Mouse (Mus musculus) liver, adult 2 months (tissue): ENCODE measurements around the gene Slc30a4. TPM values are rescaled to one million over a fixed set of nuclear protein-coding genes. Genes with fewer than 3 reads are reported as not detected.

Experiments
- DNase-seq: peaks from one replicate; pipeline ENCODE4 v3.0.0-alpha.2; 2011; ENCODE audit warnings: low read depth, low spot score; ENCODE audit errors: extremely low read depth
- H3K27ac ChIP-seq: fragments of 200-500 bp; replicated peaks from 2 replicates; pipeline ENCODE4 v1.5.1; 2012; ENCODE audit warnings: low read depth, mild to moderate bottlenecking, control low read depth, inconsistent platforms, low read length; ENCODE audit not compliant: insufficient read depth
- H3K27me3 ChIP-seq: fragments of 200-500 bp; 2 replicates; pipeline ENCODE4 v1.6.1; 2012; ENCODE audit warnings: mild to moderate bottlenecking, moderate library complexity, low read length, inconsistent platforms; ENCODE audit not compliant: control insufficient read depth, insufficient read depth
- H3K36me3 ChIP-seq: fragments of 200-500 bp; 2 replicates; pipeline ENCODE4 v1.6.1; 2012; ENCODE audit warnings: low read length, inconsistent platforms; ENCODE audit not compliant: control insufficient read depth, insufficient read depth
- H3K4me1 ChIP-seq: fragments of 200-500 bp; 2 replicates; pipeline ENCODE4 v1.6.1; 2011; ENCODE audit warnings: low read length; ENCODE audit not compliant: control insufficient read depth, insufficient read depth
- H3K4me3 ChIP-seq: fragments of 200-500 bp; 2 replicates; pipeline ENCODE4 v1.5.1; 2011; ENCODE audit warnings: low read depth, mild to moderate bottlenecking, control low read depth, low read length, moderate library complexity; ENCODE audit not compliant: insufficient read depth
- H3K79me2 ChIP-seq: fragments of 200-500 bp; 2 replicates; pipeline ENCODE4 v1.6.1; 2012; ENCODE audit warnings: inconsistent platforms, mild to moderate bottlenecking, low read length, moderate library complexity; ENCODE audit not compliant: control insufficient read depth, insufficient read depth
- H3K9ac ChIP-seq: fragments of 200-500 bp; 2 replicates; pipeline ENCODE4 v1.6.1; 2012; ENCODE audit warnings: low read depth, mild to moderate bottlenecking, control low read depth, inconsistent platforms, low read length
- CTCF ChIP-seq: fragments of 200-500 bp; IDR thresholded peaks from 2 replicates; pipeline ENCODE4 v1.5.1; 2011; ENCODE audit warnings: low read depth, low read length, control low read depth
- POLR2A ChIP-seq: fragments of 200-500 bp; IDR thresholded peaks from 2 replicates; pipeline ENCODE4 v1.6.1; 2011; ENCODE audit warnings: low read length, control low read depth; ENCODE audit not compliant: insufficient read depth; ENCODE audit errors: extremely low read depth
- WGBS: fragments of 180-500 bp; shearing (Covaris S2); methylation state at CpG from one replicate; pipeline ENCODE4 v1.1.7; 2018; 5-methylcytosine and 5-hydroxymethylcytosine counted together
- polyA plus RNA-seq: library from polyadenylated mRNA; depleted of rRNA; stranded (reverse); fragments of >200 nt; gene quantifications from 2 replicates; pipeline ENCODE4 v1.2.3, GENCODE M21; 2012
- total RNA-seq: library from RNA; depleted of rRNA; stranded (reverse); fragments of >200 nt; gene quantifications from 2 replicates; pipeline ENCODE4 v1.2.3, GENCODE M21; 2014

Slc30a4 gene
- total and polyA plus RNA-seq, 2 experiments = 2.4 to 8.5 TPM

GRCm38 (mm10) chr2:122725604-122726003 lies 23.1 kb upstream of the Slc30a4 start:
- TF ChIP-seq POLR2A = no peak
- TF ChIP-seq CTCF = peak; percentile 73
- Histone ChIP-seq H3K9ac (no peak overlapping the region), H3K79me2 (no peaks in the 10 kb centered on the region), H3K4me1 (no peaks in the 10 kb centered on the region), H3K27ac (no peak overlapping the region), H3K36me3 (no peaks in the 10 kb centered on the region), H3K4me3 (no peak overlapping the region), H3K27me3 (no peaks in the 10 kb centered on the region)
- WGBS = 53% methylated on average over 10 of the region's 10 CpGs
- peak; percentile 29 for DNase-seq

GRCm38 (mm10) chr2:122720564-122720963 lies 18.1 kb upstream of the Slc30a4 start:
- H3K4me1 ChIP-seq = no peaks in the 10 kb centered on the region
- WGBS = 68% methylated on average over 3 of the region's 3 CpGs
- no peak for DNase-seq
- H3K9ac ChIP-seq = no peak overlapping the region
- no peak overlapping the region for H3K4me3 ChIP-seq
- H3K36me3 ChIP-seq = no peaks in the 10 kb centered on the region
- no peak overlapping the region for H3K27ac ChIP-seq
- TF ChIP-seq POLR2A (no peak), CTCF (no peak)
- no peaks in the 10 kb centered on the region for H3K79me2 ChIP-seq
- no peaks in the 10 kb centered on the region for H3K27me3 ChIP-seq

- H3K27ac ChIP-seq = no peak overlapping the region
- no peaks in the 10 kb centered on the region for H3K79me2 ChIP-seq
- H3K4me1 ChIP-seq = no peaks in the 10 kb centered on the region
- no peak for TF ChIP-seq POLR2A
- TF ChIP-seq CTCF = no peak
- H3K9ac ChIP-seq = no peak overlapping the region
- no peaks in the 10 kb centered on the region for H3K27me3 ChIP-seq
- DNase-seq = no peak
- WGBS = 72% methylated on average over 1 of the region's 1 CpGs
- no peak overlapping the region for H3K4me3 ChIP-seq
- no peaks in the 10 kb centered on the region for H3K36me3 ChIP-seq
Observed at GRCm38 (mm10) chr2:122719232-122719631, 16.8 kb upstream of the Slc30a4 start.

GRCm38 (mm10) chr2:122716301-122716842 lies 13.9 kb upstream of the Slc30a4 start:
- no peaks in the 10 kb centered on the region for H3K4me1 ChIP-seq
- H3K9ac ChIP-seq = no peak overlapping the region
- TF ChIP-seq POLR2A (no peak), CTCF (no peak)
- H3K36me3 ChIP-seq = no peaks in the 10 kb centered on the region
- H3K4me3 ChIP-seq = no peak overlapping the region
- no peak overlapping the region for H3K27ac ChIP-seq
- DNase-seq = no peak
- H3K79me2 ChIP-seq = no peaks in the 10 kb centered on the region
- no peaks in the 10 kb centered on the region for H3K27me3 ChIP-seq
- 82% methylated on average over 3 of the region's 3 CpGs for WGBS

GRCm38 (mm10) chr2:122715148-122715692 lies 12.8 kb upstream of the Slc30a4 start:
- H3K27me3 ChIP-seq = no peaks in the 10 kb centered on the region
- no peaks in the 10 kb centered on the region for H3K36me3 ChIP-seq
- no peak for DNase-seq
- 74% methylated on average over 5 of the region's 5 CpGs for WGBS
- no peak overlapping the region for H3K27ac ChIP-seq
- H3K4me1 ChIP-seq = no peaks in the 10 kb centered on the region
- no peak overlapping the region for H3K9ac ChIP-seq
- H3K4me3 ChIP-seq = no peak overlapping the region
- no peak for TF ChIP-seq POLR2A
- no peak for TF ChIP-seq CTCF
- no peaks in the 10 kb centered on the region for H3K79me2 ChIP-seq

- WGBS = 92% methylated on average over 2 of the region's 2 CpGs
- no peak overlapping the region for H3K4me3 ChIP-seq
- no peak for DNase-seq
- no peak overlapping the region for H3K27ac ChIP-seq
- H3K79me2 ChIP-seq = no peaks in the 10 kb centered on the region
- H3K36me3 ChIP-seq = no peaks in the 10 kb centered on the region
- no peaks in the 10 kb centered on the region for H3K4me1 ChIP-seq
- no peak for TF ChIP-seq POLR2A
- no peak overlapping the region for H3K9ac ChIP-seq
- H3K27me3 ChIP-seq = no peaks in the 10 kb centered on the region
Observed at GRCm38 (mm10) chr2:122712848-122713247, 10.4 kb upstream of the Slc30a4 start.
